Mouse (Mus musculus) forebrain, embryonic 13.5 days (tissue): ENCODE results near the gene Lemd2. TPM values are rescaled to one million over a fixed set of nuclear protein-coding genes. Genes with fewer than 3 reads are reported as not detected.
A peak's percentile ranks its signal among the peaks of the same experiment; 100 is the strongest.
"Not testable (repeated sequence)": the region's sequence is repeated elsewhere in the genome, so short reads cannot be mapped to it uniquely, and the experiment has no call there.

Experiments used
- ATAC-seq: fragments of 200-750 bp; cut with Nextera tagmentation; 2 replicates; pipeline ENCODE4 v1.8.0; 2017
- H3K27ac ChIP-seq: fragments of 300-500 bp; sonication (generic); 2 replicates; pipeline ENCODE4 v1.5.1; 2015; ENCODE audit warnings: inconsistent platforms, mild to moderate bottlenecking, moderate library complexity
- H3K27me3 ChIP-seq: fragments of 300-500 bp; sonication (generic); 2 replicates; pipeline ENCODE4 v1.6.1; 2015; ENCODE audit warnings: mild to moderate bottlenecking, inconsistent platforms
- H3K36me3 ChIP-seq: fragments of 300-500 bp; sonication (generic); 2 replicates; pipeline ENCODE4 v1.6.1; 2015; ENCODE audit warnings: mild to moderate bottlenecking, inconsistent platforms; ENCODE audit not compliant: poor library complexity, severe bottlenecking
- H3K4me1 ChIP-seq: fragments of 300-500 bp; sonication (generic); 2 replicates; pipeline ENCODE4 v1.6.1; 2015; ENCODE audit warnings: inconsistent platforms
- H3K4me2 ChIP-seq: fragments of 300-500 bp; sonication (generic); 2 replicates; pipeline ENCODE4 v1.6.1; 2015; ENCODE audit warnings: inconsistent platforms, mild to moderate bottlenecking, moderate library complexity
- H3K4me3 ChIP-seq: fragments of 300-500 bp; sonication (generic); 2 replicates; pipeline ENCODE4 v1.5.1; 2015; ENCODE audit warnings: mild to moderate bottlenecking, inconsistent platforms
- H3K9ac ChIP-seq: fragments of 300-500 bp; sonication (generic); 2 replicates; pipeline ENCODE4 v1.6.1; 2015; ENCODE audit warnings: mild to moderate bottlenecking, inconsistent platforms
- H3K9me3 ChIP-seq: fragments of 300-500 bp; sonication (generic); replicated peaks from 2 replicates; pipeline ENCODE4 v1.6.1; 2016; ENCODE audit warnings: inconsistent platforms
- WGBS: fragments of 180-500 bp; shearing (Covaris S2); methylation state at CpG from one replicate; pipeline ENCODE4 v1.1.7; 2015; 5-methylcytosine and 5-hydroxymethylcytosine counted together
- polyA plus RNA-seq: library from polyadenylated mRNA; unstranded; fragments of >200 nt; fragmentation: Nextera tagmentation; extraction: Ambion mirVana; gene quantifications from 2 replicates; pipeline ENCODE4 v1.2.1, GENCODE M21; 2015

Lemd2 gene
- polyA plus RNA-seq, 1 experiment from 2014 or later: 14.6 TPM

- peaks cover 41% of the 10 kb centered on the region for H3K4me1 ChIP-seq
- H3K36me3 ChIP-seq: no peaks in the 10 kb centered on the region
- WGBS: 31% methylated on average over 8 of the region's 8 CpGs
- peaks cover 4% of the 10 kb centered on the region; the same call in 1 of the 2 replicates for H3K27me3 ChIP-seq
- H3K4me2 ChIP-seq: no peak overlapping the region
- no peak overlapping the region for H3K27ac ChIP-seq
- H3K9me3 ChIP-seq: no peaks in the 10 kb centered on the region; the same call in 1 of the 2 replicates
- ATAC-seq: no peak
- H3K9ac ChIP-seq: no peak overlapping the region
- H3K4me3 ChIP-seq: no peak overlapping the region
Measured at GRCm38 (mm10) chr17:27238637-27239036, 34.4 kb upstream of the Lemd2 start.

- Histone ChIP-seq H3K36me3 (no peaks in the 10 kb centered on the region), H3K4me2 (no peak overlapping the region), H3K4me3 (no peak overlapping the region), H3K27me3 (peaks cover 4% of the 10 kb centered on the region; the same call in 1 of the 2 replicates), H3K27ac (no peak overlapping the region), H3K9me3 (no peaks in the 10 kb centered on the region; the same call in 1 of the 2 replicates), H3K4me1 (peaks cover 38% of the 10 kb centered on the region), H3K9ac (no peak overlapping the region)
- no peak for ATAC-seq
- 81% methylated on average over 8 of the region's 8 CpGs for WGBS
Measured at GRCm38 (mm10) chr17:27237731-27238130, 33.5 kb upstream of the Lemd2 start.

GRCm38 (mm10) chr17:27233298-27233697 lies 29.0 kb upstream of the Lemd2 start:
- H3K4me1 ChIP-seq: peaks cover 18% of the 10 kb centered on the region
- no peaks in the 10 kb centered on the region; the same call in 1 of the 2 replicates for H3K9me3 ChIP-seq
- H3K9ac ChIP-seq: no peak overlapping the region
- H3K36me3 ChIP-seq: no peaks in the 10 kb centered on the region
- H3K27ac ChIP-seq: no peak overlapping the region
- H3K4me2 ChIP-seq: no peak overlapping the region
- H3K4me3 ChIP-seq: no peak overlapping the region
- 84% methylated on average over 7 of the region's 7 CpGs for WGBS
- ATAC-seq: no peak
- peaks cover 13% of the 10 kb centered on the region; the same call in 1 of the 2 replicates for H3K27me3 ChIP-seq

- H3K4me2 ChIP-seq: no peak overlapping the region
- H3K27ac ChIP-seq: no peak overlapping the region
- ATAC-seq: no peak
- no peak overlapping the region for H3K4me3 ChIP-seq
- 90% methylated on average over 3 of the region's 3 CpGs for WGBS
- H3K36me3 ChIP-seq: no peaks in the 10 kb centered on the region
- H3K9ac ChIP-seq: no peak overlapping the region
- H3K27me3 ChIP-seq: peaks cover 15% of the 10 kb centered on the region; the same call in 1 of the 2 replicates
- peaks cover 28% of the 10 kb centered on the region for H3K4me1 ChIP-seq
- no peaks in the 10 kb centered on the region; the same call in 1 of the 2 replicates for H3K9me3 ChIP-seq
Measured at GRCm38 (mm10) chr17:27232176-27232575, 27.9 kb upstream of the Lemd2 start.

- not testable (repeated sequence) for H3K4me3 ChIP-seq, H3K9ac ChIP-seq, H3K36me3 ChIP-seq, H3K27ac ChIP-seq, ATAC-seq, H3K9me3 ChIP-seq, H3K4me2 ChIP-seq
- H3K27me3 ChIP-seq: peaks cover 15% of the 10 kb centered on the region; the same call in 1 of the 2 replicates
- peaks cover 34% of the 10 kb centered on the region for H3K4me1 ChIP-seq
- WGBS: 91% methylated on average over 4 of the region's 4 CpGs
Measured at GRCm38 (mm10) chr17:27231586-27231985, 27.3 kb upstream of the Lemd2 start.

- Histone ChIP-seq H3K4me3 (no peak overlapping the region), H3K36me3 (no peaks in the 10 kb centered on the region), H3K4me2 (no peak overlapping the region), H3K4me1 (peaks cover 36% of the 10 kb centered on the region), H3K27me3 (peaks cover 15% of the 10 kb centered on the region; the same call in 1 of the 2 replicates), H3K9ac (no peak overlapping the region), H3K27ac (no peak overlapping the region), H3K9me3 (no peaks in the 10 kb centered on the region; the same call in 1 of the 2 replicates)
- 75% methylated on average over 6 of the region's 6 CpGs for WGBS
- no peak for ATAC-seq
Measured at GRCm38 (mm10) chr17:27231146-27231503, 26.9 kb upstream of the Lemd2 start.

- WGBS: 55% methylated on average over 8 of the region's 8 CpGs
- H3K27me3 ChIP-seq: peaks cover 15% of the 10 kb centered on the region
- peaks cover 40% of the 10 kb centered on the region for H3K4me1 ChIP-seq
- H3K4me3 ChIP-seq: no peak overlapping the region
- H3K9ac ChIP-seq: no peak overlapping the region
- H3K36me3 ChIP-seq: no peaks in the 10 kb centered on the region
- H3K9me3 ChIP-seq: no peaks in the 10 kb centered on the region; the same call in 1 of the 2 replicates
- no peak overlapping the region for H3K4me2 ChIP-seq
- no peak overlapping the region for H3K27ac ChIP-seq
- ATAC-seq: no peak
Measured at GRCm38 (mm10) chr17:27230455-27231145, 26.3 kb upstream of the Lemd2 start.

- Histone ChIP-seq H3K36me3 (no peaks in the 10 kb centered on the region), H3K9ac (no peak overlapping the region), H3K9me3 (no peaks in the 10 kb centered on the region; the same call in 1 of the 2 replicates), H3K27me3 (peaks cover 15% of the 10 kb centered on the region), H3K27ac (no peak overlapping the region), H3K4me3 (no peak overlapping the region), H3K4me2 (no peak overlapping the region), H3K4me1 (peaks cover 47% of the 10 kb centered on the region)
- WGBS: 11% methylated on average over 14 of the region's 14 CpGs
- no peak for ATAC-seq
Measured at GRCm38 (mm10) chr17:27229710-27230454, 25.6 kb upstream of the Lemd2 start.

- no peaks in the 10 kb centered on the region for H3K36me3 ChIP-seq
- peaks cover 59% of the 10 kb centered on the region for H3K4me1 ChIP-seq
- peak overlapping the region; percentile 1; the same call in 1 of the 2 replicates for H3K27ac ChIP-seq
Measured at GRCm38 (mm10) chr17:27228216-27228915, 24.1 kb upstream of the Lemd2 start.

GRCm38 (mm10) chr17:27227258-27227657 lies 23.0 kb upstream of the Lemd2 start:
- Histone ChIP-seq H3K27ac (no peak overlapping the region), H3K36me3 (no peaks in the 10 kb centered on the region), H3K4me2 (no peak overlapping the region), H3K27me3 (peaks cover 15% of the 10 kb centered on the region), H3K9ac (no peak overlapping the region), H3K4me3 (no peak overlapping the region), H3K9me3 (0 out of 2 replicates have a peak, but pooled peaks cover 6% of the 10 kb centered on the region), H3K4me1 (peaks cover 59% of the 10 kb centered on the region)
- WGBS: 51% methylated on average over 7 of the region's 7 CpGs
- no peak for ATAC-seq

More at GRCm38 (mm10) chr17:27228216-27228915, 24.1 kb upstream of the Lemd2 start:
- Histone ChIP-seq H3K27me3 (peaks cover 15% of the 10 kb centered on the region), H3K9me3 (no peaks in the 10 kb centered on the region), H3K9ac (no peak overlapping the region), H3K4me3 (no peak overlapping the region), H3K4me2 (no peak overlapping the region)
- ATAC-seq: no peak
- 14% methylated on average over 11 of the region's 11 CpGs for WGBS

GRCm38 (mm10) chr17:27226701-27227100 lies 22.4 kb upstream of the Lemd2 start:
- Histone ChIP-seq H3K9me3 (0 out of 2 replicates have a peak, but pooled peaks cover 6% of the 10 kb centered on the region), H3K36me3 (no peaks in the 10 kb centered on the region), H3K4me3 (no peak overlapping the region), H3K27ac (no peak overlapping the region), H3K4me2 (no peak overlapping the region), H3K4me1 (peaks cover 59% of the 10 kb centered on the region), H3K27me3 (peaks cover 15% of the 10 kb centered on the region), H3K9ac (no peak overlapping the region)
- WGBS: 54% methylated on average over 3 of the region's 3 CpGs
- no peak for ATAC-seq

GRCm38 (mm10) chr17:27225801-27226200 lies 21.5 kb upstream of the Lemd2 start:
- no peak for ATAC-seq
- H3K36me3 ChIP-seq: no peaks in the 10 kb centered on the region
- peaks cover 14% of the 10 kb centered on the region for H3K27me3 ChIP-seq
- peaks cover 59% of the 10 kb centered on the region for H3K4me1 ChIP-seq
- 0 out of 2 replicates have a peak, but pooled peaks cover 6% of the 10 kb centered on the region for H3K9me3 ChIP-seq
- no peak overlapping the region for H3K27ac ChIP-seq
- no peak overlapping the region for H3K4me3 ChIP-seq
- no peak overlapping the region for H3K4me2 ChIP-seq
- no peak overlapping the region for H3K9ac ChIP-seq
- WGBS: 40% methylated on average over 10 of the region's 10 CpGs
